Mouse (Mus musculus): Measurements from ENCODE around the gene Apeh. TPM values are rescaled to one million over a fixed set of nuclear protein-coding genes. Genes with fewer than 3 reads are reported as not detected.
A peak's percentile ranks its signal among the peaks of the same experiment; 100 is the strongest.
"Not testable (repeated sequence)": the region's sequence is repeated elsewhere in the genome, so short reads cannot be mapped to it uniquely, and the experiment has no call there.

The Apeh gene
- total RNA-seq (2021), result 10 to 100 TPM; 30.7 to 41.3 TPM

- DNase-seq (ENCODE audit: extremely low spot score in 1 of 2, low spot score in 2 of 2), result peak; percentile 83 to 94
- intact Hi-C loops (cut with DNase I), result no loop called here
Observed at GRCm38 (mm10) chr9:108094184-108094941, at the start of gene Apeh. Gene Apeh (minus strand): TSS chr9:108094606.

GRCm38 (mm10) chr9:108143470-108143869 is 49.1 kb upstream of the Apeh start:
- no peak for DNase-seq (ENCODE audit: extremely low spot score in 1 of 2, low spot score in 2 of 2)
- intact Hi-C loops (cut with DNase I), result no loop called here

- no peak for DNase-seq (ENCODE audit: extremely low spot score in 1 of 2, low spot score in 2 of 2)
- intact Hi-C loops (cut with DNase I), result no loop called here
Observed at GRCm38 (mm10) chr9:108141387-108141786, 47.0 kb upstream of the Apeh start.

GRCm38 (mm10) chr9:108139963-108140695 is 45.7 kb upstream of the Apeh start:
- DNase-seq (ENCODE audit: extremely low spot score in 1 of 2, low spot score in 2 of 2), result no peak

GRCm38 (mm10) chr9:108139169-108139962 is 45.0 kb upstream of the Apeh start:
- intact Hi-C loops (cut with DNase I), result loop anchor here (5.0 kb wide), 1 partner anchor 53 kb away; the partner anchor contains the start of gene Bsn
- DNase-seq (ENCODE audit: extremely low spot score in 1 of 2, low spot score in 2 of 2), result peak in 1 of 2 experiments; percentile 70

More at GRCm38 (mm10) chr9:108139963-108140695, 45.7 kb upstream of the Apeh start:
- intact Hi-C loops (cut with DNase I), result loop anchor here (5.0 kb wide), 1 partner anchor 52 kb away; the partner anchor contains the start of gene Bsn

DNA sequence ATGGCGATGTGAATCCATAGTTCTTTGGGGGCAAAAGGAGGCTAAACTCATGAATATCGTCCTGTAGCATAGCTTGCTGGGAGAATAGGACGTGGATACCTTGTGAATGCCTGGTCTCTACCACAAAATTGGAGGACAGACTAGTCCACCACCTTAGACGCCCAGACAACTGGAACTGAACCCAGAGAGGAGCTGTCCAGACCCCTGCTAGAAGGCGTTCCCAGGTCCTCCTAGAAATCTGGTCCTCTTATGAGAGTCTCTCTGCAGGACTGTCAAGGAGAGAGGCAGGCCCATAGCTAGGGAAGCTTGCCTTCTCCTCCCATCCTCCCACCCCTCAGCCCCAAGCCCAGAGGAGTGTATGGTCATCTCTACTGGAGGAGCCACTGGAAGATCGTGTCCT is 43.7 kb upstream of the Apeh start:
- no peak for DNase-seq (ENCODE audit: extremely low spot score in 1 of 2, low spot score in 2 of 2)
- intact Hi-C loops (cut with DNase I), result loop anchor here (5.0 kb wide), 1 partner anchor 54 kb away; the partner anchor contains the start of gene Bsn

DNA sequence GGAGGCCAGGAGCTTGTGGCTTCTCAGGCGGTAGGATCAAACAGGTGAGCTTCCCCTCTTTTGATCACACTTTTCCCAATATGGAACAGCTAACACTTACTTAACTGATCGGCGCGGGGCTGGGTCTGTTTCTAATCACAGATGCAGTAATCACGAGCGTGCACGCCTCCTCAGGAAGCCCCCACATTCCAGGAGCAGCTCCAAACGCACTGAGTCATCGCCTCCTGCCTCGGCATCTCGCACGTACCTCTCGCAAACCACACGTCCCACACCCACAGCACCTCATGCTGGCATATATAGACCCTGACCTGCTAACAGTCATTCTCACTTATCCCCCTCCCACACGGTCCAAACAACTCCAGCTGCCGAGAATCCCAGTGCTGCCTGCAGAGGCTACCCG is 43.1 kb upstream of the Apeh start:
- peak; percentile 67 to 74 for DNase-seq (ENCODE audit: extremely low spot score in 1 of 2, low spot score in 2 of 2)
- intact Hi-C loops (cut with DNase I), result loop anchor here (5.0 kb wide), 1 partner anchor 55 kb away; the partner anchor contains the start of gene Bsn

DNA sequence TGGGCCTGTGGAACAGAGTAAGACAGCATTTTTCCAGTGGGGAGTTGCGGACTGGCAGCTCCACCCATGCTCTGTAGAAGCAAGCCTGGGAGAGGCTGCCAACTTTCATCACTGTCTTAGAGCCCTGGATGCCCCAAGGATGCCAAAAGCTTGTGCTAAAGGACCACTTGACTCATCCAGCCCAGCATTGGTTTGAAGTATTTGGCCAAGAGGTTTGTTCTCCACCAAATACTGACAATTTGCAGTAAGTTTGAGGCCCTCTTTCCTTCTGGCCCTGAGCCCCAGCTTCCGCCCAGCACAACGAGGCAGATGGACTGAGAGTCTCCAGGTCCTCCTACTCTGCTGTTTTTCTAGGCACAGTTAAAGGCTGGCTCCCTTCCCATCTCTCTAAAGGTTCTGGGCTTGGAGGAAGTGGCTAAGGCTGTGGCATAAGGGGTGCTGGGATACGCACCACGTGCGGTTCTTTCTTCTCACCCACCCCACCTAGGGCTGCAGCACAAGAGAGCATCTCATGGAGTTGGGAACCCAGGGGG is 42.6 kb upstream of the Apeh start:
- intact Hi-C loops (cut with DNase I), result loop anchor here (5.0 kb wide), 1 partner anchor 55 kb away; the partner anchor contains the start of gene Bsn
- DNase-seq (ENCODE audit: extremely low spot score in 1 of 2, low spot score in 2 of 2), result peak in 1 of 2 experiments; percentile 64

DNA sequence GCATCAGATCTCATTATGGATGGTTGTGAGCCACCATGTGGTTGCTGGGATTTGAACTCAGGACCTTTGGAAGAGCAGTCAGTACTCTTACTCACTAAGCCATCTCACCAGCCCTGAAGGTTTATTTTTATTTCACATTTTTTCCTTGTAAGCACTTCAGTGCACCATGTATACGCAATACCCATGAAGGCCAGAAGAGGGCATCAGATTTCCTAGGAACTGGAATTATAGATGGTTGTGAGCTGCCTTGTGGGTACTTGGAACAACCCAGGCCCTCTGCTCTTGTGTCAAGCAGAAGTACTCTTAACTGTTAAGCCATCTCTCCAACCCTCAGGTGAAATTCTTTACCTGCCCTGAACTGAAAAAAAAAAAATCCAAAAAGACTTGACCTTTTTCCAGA is 41.8 kb upstream of the Apeh start:
- no peak for DNase-seq (ENCODE audit: extremely low spot score in 1 of 2, low spot score in 2 of 2)

DNA sequence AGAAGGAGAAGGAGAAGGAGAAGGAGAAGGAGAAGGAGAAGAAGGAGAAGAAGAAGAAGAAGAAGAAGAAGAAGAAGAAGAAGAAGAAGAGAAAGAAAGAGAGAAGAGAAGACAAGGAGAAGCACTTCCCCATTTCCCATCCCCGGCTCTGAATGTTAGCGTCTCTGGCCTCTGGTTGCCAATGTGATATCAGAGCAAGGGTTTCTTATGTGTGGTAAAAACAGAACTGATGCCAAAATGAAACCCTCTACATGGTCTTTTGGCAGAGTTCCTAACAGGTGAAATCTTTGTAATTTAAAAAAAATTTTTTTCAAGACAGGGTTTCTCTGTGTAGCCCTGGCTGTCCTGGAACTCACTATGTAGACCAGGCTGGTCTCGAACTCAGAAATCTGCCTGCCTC is 41.3 kb upstream of the Apeh start:
- intact Hi-C loops (cut with DNase I), result loop anchor here (5.0 kb wide), 1 partner anchor 57 kb away; the partner anchor contains the start of gene Bsn
- not testable (repeated sequence) for DNase-seq (ENCODE audit: extremely low spot score in 1 of 2, low spot score in 2 of 2)

More for the DNA sequence above, 41.8 kb upstream of the Apeh start:
- intact Hi-C loops (cut with DNase I), result loop anchor here (5.0 kb wide), 1 partner anchor 56 kb away; the partner anchor contains the start of gene Bsn

GRCm38 (mm10) chr9:108133478-108133877 is 39.1 kb upstream of the Apeh start:
- intact Hi-C loops (cut with DNase I), result no loop called here
- DNase-seq (ENCODE audit: extremely low spot score in 1 of 2, low spot score in 2 of 2), result peak in 1 of 2 experiments; percentile 22

GRCm38 (mm10) chr9:108132373-108132772 is 38.0 kb upstream of the Apeh start:
- intact Hi-C loops (cut with DNase I), result no loop called here
- DNase-seq (ENCODE audit: extremely low spot score in 1 of 2, low spot score in 2 of 2), result no peak

DNA sequence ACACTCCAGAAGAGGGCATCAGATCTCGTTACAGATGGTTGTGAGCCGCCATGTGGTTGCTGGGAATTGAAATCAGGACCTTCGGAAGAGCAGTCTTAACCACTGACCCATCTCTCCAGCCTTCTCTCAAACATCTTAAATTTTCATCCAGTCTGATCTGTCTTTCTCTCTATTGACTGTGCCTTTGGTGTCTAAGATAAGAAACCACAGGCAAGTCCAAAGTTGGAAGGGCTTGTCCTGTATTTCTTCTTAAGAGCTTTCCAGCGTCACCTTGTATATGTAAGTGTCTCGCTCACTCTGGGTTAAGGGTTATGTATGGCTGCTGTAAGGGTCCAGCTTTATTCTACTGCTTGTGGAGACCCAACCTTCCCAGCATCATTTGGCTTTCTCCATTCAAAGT is 37.1 kb upstream of the Apeh start:
- no peak for DNase-seq (ENCODE audit: extremely low spot score in 1 of 2, low spot score in 2 of 2)
- intact Hi-C loops (cut with DNase I), result no loop called here

DNA sequence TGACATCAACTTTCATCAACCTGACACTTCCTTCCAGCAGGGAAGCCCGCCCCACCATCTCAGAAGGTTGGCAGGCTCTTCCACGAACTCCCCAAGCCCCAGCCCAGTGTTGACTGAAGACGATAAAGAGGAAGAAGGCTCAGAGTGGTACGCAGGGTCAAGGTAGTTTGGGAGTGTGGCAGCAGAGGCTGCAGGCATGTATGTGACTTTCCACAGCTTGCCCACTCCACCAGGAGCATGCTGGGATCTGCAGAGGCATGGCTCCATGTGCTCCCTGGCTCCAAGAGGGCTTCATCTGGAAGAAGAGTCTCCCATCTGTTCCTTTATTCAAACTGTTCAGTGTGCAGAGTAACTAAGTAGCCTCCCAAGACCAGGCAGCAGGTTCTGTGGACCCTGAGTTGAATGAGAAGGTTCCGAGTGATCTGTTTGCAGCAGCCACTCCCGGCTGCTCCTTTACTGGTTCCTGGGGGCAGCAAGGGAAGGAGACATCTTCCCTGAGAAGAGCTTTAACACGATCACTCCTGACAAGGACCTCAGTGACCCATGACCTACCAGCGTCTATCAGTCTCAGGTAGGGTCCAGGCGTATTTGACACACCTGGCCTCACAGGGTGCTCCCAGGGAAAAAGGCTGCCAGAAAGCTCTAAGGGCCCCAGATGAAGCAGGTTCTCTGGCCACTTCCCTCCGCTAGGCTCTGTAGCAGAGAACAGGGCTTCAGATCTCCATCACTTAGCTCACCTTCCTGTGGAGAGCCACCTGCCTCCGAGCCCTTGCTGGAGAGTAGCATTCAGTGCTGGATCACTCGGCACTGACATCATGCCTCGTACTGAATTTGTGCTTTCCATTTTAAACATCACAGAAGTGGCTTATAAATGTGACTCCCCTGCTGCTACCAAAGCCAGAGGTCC is 34.9 kb upstream of the Apeh start:
- intact Hi-C loops (cut with DNase I), result no loop called here
- DNase-seq (ENCODE audit: extremely low spot score in 1 of 2, low spot score in 2 of 2), result no peak

DNA sequence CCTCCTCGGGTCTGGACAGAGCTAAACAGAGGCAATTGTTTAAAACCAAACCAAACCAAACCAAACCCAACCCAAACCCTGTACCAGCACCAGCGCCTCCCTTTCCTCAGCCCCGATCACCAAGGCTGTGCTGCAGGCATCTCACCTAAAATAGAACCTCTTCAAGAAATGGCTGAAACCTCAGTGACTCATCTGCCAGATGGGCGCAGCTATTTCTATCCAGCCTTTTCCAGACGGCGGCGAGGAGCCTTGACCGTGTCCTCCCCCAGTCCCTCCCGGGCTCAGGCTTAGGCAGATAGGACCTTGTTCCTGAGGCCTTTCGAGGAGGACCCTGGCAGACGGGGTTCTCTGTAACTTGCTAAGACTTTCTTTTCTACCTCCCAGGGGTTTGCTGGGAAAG is 33.8 kb upstream of the Apeh start:
- intact Hi-C loops (cut with DNase I), result no loop called here
- peak in 1 of 2 experiments; percentile 44 for DNase-seq (ENCODE audit: extremely low spot score in 1 of 2, low spot score in 2 of 2)

DNA sequence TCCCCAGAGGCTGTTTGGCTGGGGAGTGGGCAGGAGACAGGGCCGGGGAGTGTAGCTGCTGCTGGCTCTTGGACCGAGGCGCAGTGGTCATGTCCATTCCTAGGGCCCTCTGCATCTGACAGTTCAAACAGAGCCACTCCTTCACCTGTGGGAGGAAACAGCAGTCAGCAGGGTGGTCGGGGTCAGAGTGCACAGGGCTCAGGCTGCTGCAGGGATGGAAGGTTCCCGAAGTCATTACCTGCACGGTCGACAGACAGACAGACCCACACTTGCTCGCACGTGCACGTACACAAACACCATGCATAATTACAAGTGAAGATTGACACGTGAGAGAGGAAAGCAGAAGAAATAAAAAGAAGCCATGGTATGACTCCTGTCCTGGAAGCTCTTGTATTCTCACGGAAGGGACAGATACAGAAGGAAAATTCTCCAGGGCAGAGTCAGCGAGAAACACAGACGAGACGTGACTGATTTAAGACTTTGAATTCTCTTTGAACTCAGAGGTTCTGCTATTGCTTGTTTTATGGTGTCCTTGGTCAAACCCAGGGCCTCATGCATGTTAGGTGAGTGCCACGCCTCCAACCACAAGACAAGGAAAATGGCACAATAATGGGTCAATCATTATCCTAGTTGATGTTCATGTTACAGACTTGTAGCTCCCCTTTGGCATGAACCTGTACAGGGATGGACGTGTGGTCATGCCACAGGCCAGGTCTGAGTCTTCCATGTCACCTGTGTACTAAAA is 32.2 kb upstream of the Apeh start:
- DNase-seq (ENCODE audit: extremely low spot score in 1 of 2, low spot score in 2 of 2), result no peak
- intact Hi-C loops (cut with DNase I), result no loop called here

DNA sequence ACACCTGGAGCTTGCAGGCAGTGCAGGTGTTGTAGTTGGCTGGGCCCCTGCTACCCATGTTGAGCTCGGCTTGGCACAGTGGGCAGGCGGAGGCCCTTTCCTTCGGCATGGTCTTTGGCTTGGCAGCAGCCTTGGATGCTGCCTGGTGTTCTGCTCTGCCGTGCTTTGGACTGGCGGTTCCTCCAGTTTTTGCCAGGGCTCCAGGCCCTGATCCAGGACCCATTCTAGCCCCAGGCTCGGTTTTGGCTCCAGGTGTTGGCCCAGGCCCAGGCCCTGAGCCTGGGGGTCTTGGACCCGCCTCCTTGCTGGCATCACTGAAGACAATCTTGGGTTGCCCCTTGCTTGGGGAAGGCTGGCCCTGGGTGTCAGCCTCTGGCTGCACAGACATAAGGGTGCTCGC is 31.3 kb upstream of the Apeh start:
- DNase-seq (ENCODE audit: extremely low spot score in 1 of 2, low spot score in 2 of 2), result no peak
- intact Hi-C loops (cut with DNase I), result no loop called here

Data from left cerebral cortex, postnatal 10 days (tissue).